Mouse (Mus musculus): ENCODE data around the gene Rps6ka3. TPM values are rescaled to one million over a fixed set of nuclear protein-coding genes. Genes with fewer than 3 reads are reported as not detected.

Rps6ka3 gene
- polyA plus RNA-seq, 2 experiments = 6.8 to 20.5 TPM

GRCm38 (mm10) chrX:159286765-159287164, 76.7 kb downstream of the Rps6ka3 start:
- Histone ChIP-seq H3K36me3 (ENCODE audit: control insufficient read depth, insufficient read depth, low read length) (no peaks in the 10 kb centered on the region), H3K4me1 (ENCODE audit: control insufficient read depth, insufficient read depth, low read length) (no peaks in the 10 kb centered on the region), H3K4me2 (replicated peaks; ENCODE audit: low read depth, low read length, severe bottlenecking) (no peak overlapping the region), H3K9ac (ENCODE audit: low read depth, low read length, severe bottlenecking) (no peak overlapping the region), H3K9me3 (ENCODE audit: control insufficient read depth, low read length) (no peaks in the 10 kb centered on the region), H3K4me3 (replicated peaks; ENCODE audit: low read length) (no peak overlapping the region), H3K27ac (replicated peaks; ENCODE audit: low read depth, low read length) (no peak overlapping the region), H3K27me3 (ENCODE audit: control insufficient read depth, insufficient read depth, low read length) (no peaks in the 10 kb centered on the region)
- TF ChIP-seq POLR2A (IDR thresholded peaks at IDR 0.05; ENCODE audit: borderline replicate concordance, extremely low read depth, insufficient read depth, insufficient read length) = no peak
- ATAC-seq (ENCODE audit: low FRiP score, low read depth) = no peak
- DNase-seq (ENCODE audit: low spot score) = no peak
- WGBS = 61% methylated on average over 5 of the region's 5 CpGs

- WGBS = 95% methylated on average over 1 of the region's 1 CpGs
- no peak for TF ChIP-seq POLR2A (IDR thresholded peaks at IDR 0.05; ENCODE audit: borderline replicate concordance, extremely low read depth, insufficient read depth, insufficient read length)
- Histone ChIP-seq H3K9me3 (ENCODE audit: control insufficient read depth, low read length) (no peaks in the 10 kb centered on the region), H3K4me3 (replicated peaks; ENCODE audit: low read length) (no peak overlapping the region), H3K36me3 (ENCODE audit: control insufficient read depth, insufficient read depth, low read length) (no peaks in the 10 kb centered on the region), H3K9ac (ENCODE audit: low read depth, low read length, severe bottlenecking) (no peak overlapping the region), H3K4me2 (replicated peaks; ENCODE audit: low read depth, low read length, severe bottlenecking) (no peak overlapping the region), H3K4me1 (ENCODE audit: control insufficient read depth, insufficient read depth, low read length) (no peaks in the 10 kb centered on the region), H3K27me3 (ENCODE audit: control insufficient read depth, insufficient read depth, low read length) (no peaks in the 10 kb centered on the region; the same call in 1 of the 2 replicates), H3K27ac (replicated peaks; ENCODE audit: low read depth, low read length) (no peak overlapping the region)
- DNase-seq (ENCODE audit: low spot score) (no peak), ATAC-seq (ENCODE audit: low FRiP score, low read depth) (no peak)
Observed at GRCm38 (mm10) chrX:159295879-159296278, 85.8 kb downstream of the Rps6ka3 start.

GRCm38 (mm10) chrX:159302349-159303311, 92.5 kb downstream of the Rps6ka3 start:
- H3K27ac ChIP-seq (replicated peaks; ENCODE audit: low read depth, low read length) = no peak overlapping the region
- no peak overlapping the region for H3K9ac ChIP-seq (ENCODE audit: low read depth, low read length, severe bottlenecking)
- no peak overlapping the region for H3K4me3 ChIP-seq (replicated peaks; ENCODE audit: low read length)
- no peaks in the 10 kb centered on the region for H3K9me3 ChIP-seq (ENCODE audit: control insufficient read depth, low read length)
- 60% methylated on average over 11 of the region's 11 CpGs for WGBS
- H3K27me3 ChIP-seq (ENCODE audit: control insufficient read depth, insufficient read depth, low read length) = no peaks in the 10 kb centered on the region; the same call in 1 of the 2 replicates
- ATAC-seq (ENCODE audit: low FRiP score, low read depth) (no peak), DNase-seq (ENCODE audit: low spot score) (no peak)
- no peak for TF ChIP-seq POLR2A (IDR thresholded peaks at IDR 0.05; ENCODE audit: borderline replicate concordance, extremely low read depth, insufficient read depth, insufficient read length)
- H3K36me3 ChIP-seq (ENCODE audit: control insufficient read depth, insufficient read depth, low read length) = no peaks in the 10 kb centered on the region
- no peaks in the 10 kb centered on the region for H3K4me1 ChIP-seq (ENCODE audit: control insufficient read depth, insufficient read depth, low read length)
- no peak overlapping the region for H3K4me2 ChIP-seq (replicated peaks; ENCODE audit: low read depth, low read length, severe bottlenecking)

GRCm38 (mm10) chrX:159315293-159315692, 105.2 kb downstream of the Rps6ka3 start:
- Histone ChIP-seq H3K9ac (ENCODE audit: low read depth, low read length, severe bottlenecking) (no peak overlapping the region), H3K4me2 (replicated peaks; ENCODE audit: low read depth, low read length, severe bottlenecking) (no peak overlapping the region), H3K27ac (replicated peaks; ENCODE audit: low read depth, low read length) (no peak overlapping the region), H3K36me3 (ENCODE audit: control insufficient read depth, insufficient read depth, low read length) (no peaks in the 10 kb centered on the region; the same call in 1 of the 2 replicates), H3K4me3 (replicated peaks; ENCODE audit: low read length) (no peak overlapping the region), H3K4me1 (ENCODE audit: control insufficient read depth, insufficient read depth, low read length) (no peaks in the 10 kb centered on the region), H3K9me3 (ENCODE audit: control insufficient read depth, low read length) (no peaks in the 10 kb centered on the region), H3K27me3 (ENCODE audit: control insufficient read depth, insufficient read depth, low read length) (no peaks in the 10 kb centered on the region)
- WGBS = 74% methylated on average over 7 of the region's 7 CpGs
- no peak for ATAC-seq (ENCODE audit: low FRiP score, low read depth)
- TF ChIP-seq POLR2A (IDR thresholded peaks at IDR 0.05; ENCODE audit: borderline replicate concordance, extremely low read depth, insufficient read depth, insufficient read length) = no peak
- DNase-seq (ENCODE audit: low spot score) = no peak

- TF ChIP-seq POLR2A (IDR thresholded peaks at IDR 0.05; ENCODE audit: borderline replicate concordance, extremely low read depth, insufficient read depth, insufficient read length) = no peak
- H3K27me3 ChIP-seq (ENCODE audit: control insufficient read depth, insufficient read depth, low read length) = no peaks in the 10 kb centered on the region
- H3K4me3 ChIP-seq (replicated peaks; ENCODE audit: low read length) = no peak overlapping the region
- H3K36me3 ChIP-seq (ENCODE audit: control insufficient read depth, insufficient read depth, low read length) = no peaks in the 10 kb centered on the region
- ATAC-seq (ENCODE audit: low FRiP score, low read depth) (no peak), DNase-seq (ENCODE audit: low spot score) (no peak)
- WGBS = 35% methylated on average over 8 of the region's 8 CpGs
- H3K27ac ChIP-seq (replicated peaks; ENCODE audit: low read depth, low read length) = no peak overlapping the region
- no peaks in the 10 kb centered on the region for H3K9me3 ChIP-seq (ENCODE audit: control insufficient read depth, low read length)
- no peak overlapping the region for H3K9ac ChIP-seq (ENCODE audit: low read depth, low read length, severe bottlenecking)
- H3K4me2 ChIP-seq (replicated peaks; ENCODE audit: low read depth, low read length, severe bottlenecking) = no peak overlapping the region
- no peaks in the 10 kb centered on the region for H3K4me1 ChIP-seq (ENCODE audit: control insufficient read depth, insufficient read depth, low read length)
Observed at GRCm38 (mm10) chrX:159321342-159321741, 111.2 kb downstream of the Rps6ka3 start.

Data from limb, embryonic 14.5 days (tissue).